Mouse (Mus musculus) adrenal gland, adult 8-10 months (tissue): ENCODE results near the gene Gm17482. TPM values are rescaled to one million over a fixed set of nuclear protein-coding genes. Genes with fewer than 3 reads are reported as not detected.
A peak's percentile ranks its signal among the peaks of the same experiment; 100 is the strongest.
"Not testable (repeated sequence)": the region's sequence is repeated elsewhere in the genome, so short reads cannot be mapped to it uniquely, and the experiment has no call there.

Experiments
- DNase-seq: peaks from one replicate; pipeline ENCODE4 v3.0.0; 2022
- total RNA-seq, 4 experiments: library from RNA; stranded (reverse); gene quantifications; 2 replicates each; pipeline ENCODE4 v1.2.4; 2022

Gene Gm17482
- not detected for total RNA-seq

- no peak for DNase-seq
Observed at GRCm38 (mm10) chr6:115227043-115227442, at the start of gene Gm17482. TSS of gene Gm17482 (plus strand) at chr6:115227343.

GRCm38 (mm10) chr6:115178826-115179225 is 48.3 kb upstream of the Gm17482 start:
- peak; percentile 24 for DNase-seq

GRCm38 (mm10) chr6:115181094-115181493 is 46.0 kb upstream of the Gm17482 start:
- DNase-seq, result no peak

GRCm38 (mm10) chr6:115191111-115191510 is 36.0 kb upstream of the Gm17482 start:
- no peak for DNase-seq

- DNase-seq, result no peak
Observed at GRCm38 (mm10) chr6:115200753-115201152, 26.4 kb upstream of the Gm17482 start.

- DNase-seq, result no peak
Observed at GRCm38 (mm10) chr6:115203029-115203428, 24.1 kb upstream of the Gm17482 start.

GRCm38 (mm10) chr6:115210187-115210586 is 17.0 kb upstream of the Gm17482 start:
- no peak for DNase-seq

- DNase-seq, result no peak
Observed at GRCm38 (mm10) chr6:115210820-115211219, 16.3 kb upstream of the Gm17482 start.

- DNase-seq, result no peak
Observed at GRCm38 (mm10) chr6:115212132-115212903, 14.8 kb upstream of the Gm17482 start.

- DNase-seq, result no peak
Observed at GRCm38 (mm10) chr6:115213129-115213528, 14.0 kb upstream of the Gm17482 start.

- no peak for DNase-seq
Observed at GRCm38 (mm10) chr6:115221215-115221641, 5.9 kb upstream of the Gm17482 start.

GRCm38 (mm10) chr6:115225519-115225918 is 1.6 kb upstream of the Gm17482 start:
- no peak for DNase-seq

- DNase-seq, result peak; percentile 57
Observed at GRCm38 (mm10) chr6:115227529-115227928, 386 bp downstream of the Gm17482 start.

- DNase-seq, result no peak
Observed at GRCm38 (mm10) chr6:115230557-115230956, 3.4 kb downstream of the Gm17482 start.

- no peak for DNase-seq
Observed at GRCm38 (mm10) chr6:115231836-115232235, 4.7 kb downstream of the Gm17482 start.

GRCm38 (mm10) chr6:115232562-115232961 is 5.4 kb downstream of the Gm17482 start:
- DNase-seq, result no peak

- peak; percentile 31 for DNase-seq
Observed at GRCm38 (mm10) chr6:115238031-115239027, 11.2 kb downstream of the Gm17482 start.

GRCm38 (mm10) chr6:115239335-115239734 is 12.2 kb downstream of the Gm17482 start:
- DNase-seq, result no peak

GRCm38 (mm10) chr6:115240431-115240830 is 13.3 kb downstream of the Gm17482 start:
- not testable (repeated sequence) for DNase-seq

- DNase-seq, result no peak
Observed at GRCm38 (mm10) chr6:115241131-115241699, 14.1 kb downstream of the Gm17482 start.

- DNase-seq, result no peak
Observed at GRCm38 (mm10) chr6:115241939-115242338, 14.8 kb downstream of the Gm17482 start.

GRCm38 (mm10) chr6:115244222-115244621 is 17.1 kb downstream of the Gm17482 start:
- DNase-seq, result no peak
